7 mouse cellular contexts compared by ENCODE assay signal in genomic region chr15:102350942-102351291, GRCm38 (mm10). TPM values are rescaled to one million over a fixed set of nuclear protein-coding genes. Genes with fewer than 3 reads are reported as not detected.
DNase-seq lines count a peak whose midpoint lies in the region; ATAC-seq and TF ChIP-seq lines count a peak whose summit lies in the region.

No protein-coding gene starts in this region.

- H3K4me1 ChIP-seq in thymus, adult 2 months (replicated peaks; ENCODE audit: control insufficient read depth, insufficient read depth, low read length): peaks cover 17% of the 10 kb centered on the region
- H3K4me1 ChIP-seq in forebrain, embryonic 16.5 days (replicated peaks; ENCODE audit: control insufficient read depth, insufficient read depth, low read length): peaks cover 21% of the 10 kb centered on the region
- H3K4me1 ChIP-seq in liver, embryonic 16.5 days (ENCODE audit: control insufficient read depth, low read depth, low read length): peaks cover 19% of the 10 kb centered on the region

- H3K9ac ChIP-seq in forebrain, embryonic 16.5 days (replicated peaks; ENCODE audit: low read depth, low read length): peak overlapping the region; percentile 41
- peak overlapping the region; percentile 96 for H3K9ac ChIP-seq in liver, embryonic 16.5 days (ENCODE audit: low read depth, low read length)

- peak overlapping the region; percentile 84 for H3K4me2 ChIP-seq in forebrain, embryonic 16.5 days (ENCODE audit: low read length)
- peak overlapping the region; percentile 83 for H3K4me2 ChIP-seq in liver, embryonic 16.5 days (ENCODE audit: low read depth, low read length)

- no peak for DNase-seq in thymus, adult 2 months
- DNase-seq in thymus, postnatal 4 days: no peak
- DNase-seq in adrenal gland, adult 18-20 months (ENCODE audit: low spot score in 2 of 2): no peak
- DNase-seq in cerebellum, adult 9-10 months: no peak
- DNase-seq in lung, postnatal 4 days: no peak

- H3K4me3 ChIP-seq in thymus, adult 2 months (ENCODE audit: control insufficient read depth, insufficient read depth, low read length): peak overlapping the region; percentile 26
- H3K4me3 ChIP-seq in forebrain, embryonic 16.5 days (replicated peaks; ENCODE audit: low read length): peak overlapping the region; percentile 54
- peak overlapping the region; percentile 98 for H3K4me3 ChIP-seq in liver, embryonic 16.5 days (ENCODE audit: low read depth, low read length)

- peaks cover 9% of the 10 kb centered on the region for H3K27me3 ChIP-seq in thymus, adult 2 months (ENCODE audit: control insufficient read depth, insufficient read depth, low read length)
- H3K27me3 ChIP-seq in forebrain, embryonic 16.5 days (replicated peaks; ENCODE audit: control insufficient read depth, insufficient read depth, low read length): no peaks in the 10 kb centered on the region
- peaks cover 27% of the 10 kb centered on the region for H3K27me3 ChIP-seq in liver, embryonic 16.5 days (ENCODE audit: control insufficient read depth, insufficient read depth, low read depth, low read length)

- ATAC-seq in forebrain, embryonic 16.5 days: peak; percentile 32
- ATAC-seq in liver, embryonic 16.5 days (ENCODE audit: low read depth): peak; percentile 25; the same call in 1 of the 2 replicates

- no peak overlapping the region for H3K27ac ChIP-seq in thymus, adult 2 months (ENCODE audit: control insufficient read depth, insufficient read depth, low read length)
- no peak overlapping the region for H3K27ac ChIP-seq in forebrain, embryonic 16.5 days (ENCODE audit: low read length)
- H3K27ac ChIP-seq in liver, embryonic 16.5 days (ENCODE audit: low read length): peak overlapping the region; percentile 66

- WGBS in thymus, adult 2 months: 12% methylated on average over 11 of the region's 11 CpGs
- WGBS in forebrain, embryonic 16.5 days: 9% methylated on average over 11 of the region's 11 CpGs
- 8% methylated on average over 11 of the region's 11 CpGs for WGBS in liver, embryonic 16.5 days (ENCODE audit: insufficient replicate concordance)

- TF ChIP-seq POLR2A in thymus, adult 2 months (IDR thresholded peaks at IDR 0.05; ENCODE audit: control insufficient read depth, extremely low read depth, insufficient read depth, low read length, poor library complexity): no peak

- peaks cover 3% of the 10 kb centered on the region; the same call in 1 of the 2 replicates for H3K36me3 ChIP-seq in thymus, adult 2 months (ENCODE audit: control insufficient read depth, insufficient read depth, low read length)
- H3K36me3 ChIP-seq in forebrain, embryonic 16.5 days (ENCODE audit: control insufficient read depth, insufficient read depth): no peaks in the 10 kb centered on the region
- H3K36me3 ChIP-seq in liver, embryonic 16.5 days (ENCODE audit: control insufficient read depth, insufficient read depth): peaks cover 4% of the 10 kb centered on the region

- TF ChIP-seq CTCF in thymus, adult 2 months (IDR thresholded peaks at IDR 0.05; ENCODE audit: borderline replicate concordance, control insufficient read depth, extremely low read depth, insufficient read depth, low read length, poor library complexity): no peak

- H3K9me3 ChIP-seq in forebrain, embryonic 16.5 days (ENCODE audit: control insufficient read depth, low read length): no peaks in the 10 kb centered on the region
- no peaks in the 10 kb centered on the region for H3K9me3 ChIP-seq in liver, embryonic 16.5 days (replicated peaks; ENCODE audit: control insufficient read depth, low read length)

RNA-seq across cellular contexts. Expression of gene Aaas, which starts 0.3 kb away (rescaled TPM):
- polyA plus RNA-seq in thymus, adult 2 months (2012; rRNA removed): 106 and 107 TPM in 2 replicates
- polyA plus RNA-seq in forebrain, embryonic 16.5 days (2015; fragmentation: Nextera tagmentation; extraction: Ambion mirVana): 42.0 and 44.7 TPM in 2 replicates
- 39.3 and 42.4 TPM in 2 replicates for polyA plus RNA-seq in liver, embryonic 16.5 days (2015; fragmentation: Nextera tagmentation; extraction: Ambion mirVana)
- 10 to 100 TPM; 12.0 to 14.7 TPM for total RNA-seq in adrenal gland, adult 18-20 months (2021)

RNA-seq across cellular contexts. Expression of gene Sp7, which starts 16.1 kb away (rescaled TPM):
- 0.13 and 0.23 TPM in 2 replicates for polyA plus RNA-seq in thymus, adult 2 months (2012; rRNA removed)
- polyA plus RNA-seq in forebrain, embryonic 16.5 days (2015; fragmentation: Nextera tagmentation; extraction: Ambion mirVana): 0.38 and 1.1 TPM in 2 replicates
- polyA plus RNA-seq in liver, embryonic 16.5 days (2015; fragmentation: Nextera tagmentation; extraction: Ambion mirVana): 0.02 TPM in 1 of 2 replicates, not detected in the other
- total RNA-seq in adrenal gland, adult 18-20 months (2021): under 1 TPM in 1 of 2 experiments, not detected in 1; 0.10 TPM

RNA-seq across cellular contexts. Expression of gene Myg1, which starts 19.4 kb away (rescaled TPM):
- 104 and 105 TPM in 2 replicates for polyA plus RNA-seq in thymus, adult 2 months (2012; rRNA removed)
- 105 and 111 TPM in 2 replicates for polyA plus RNA-seq in forebrain, embryonic 16.5 days (2015; fragmentation: Nextera tagmentation; extraction: Ambion mirVana)
- 34.0 and 39.3 TPM in 2 replicates for polyA plus RNA-seq in liver, embryonic 16.5 days (2015; fragmentation: Nextera tagmentation; extraction: Ambion mirVana)
- 10 to 100 TPM; 48.9 to 54.7 TPM for total RNA-seq in adrenal gland, adult 18-20 months (2021)

RNA-seq across cellular contexts. Expression of gene Pfdn5, which starts 25.0 kb away (rescaled TPM):
- 76.0 and 93.2 TPM in 2 replicates for polyA plus RNA-seq in thymus, adult 2 months (2012; rRNA removed)
- polyA plus RNA-seq in forebrain, embryonic 16.5 days (2015; fragmentation: Nextera tagmentation; extraction: Ambion mirVana): 429 and 443 TPM in 2 replicates
- polyA plus RNA-seq in liver, embryonic 16.5 days (2015; fragmentation: Nextera tagmentation; extraction: Ambion mirVana): 107 and 108 TPM in 2 replicates
- 100 to 1,000 TPM; 443 to 458 TPM for total RNA-seq in adrenal gland, adult 18-20 months (2021)

RNA-seq across cellular contexts. Expression of gene Espl1, which starts 54.9 kb away (rescaled TPM):
- polyA plus RNA-seq in thymus, adult 2 months (2012; rRNA removed): 51.5 and 55.6 TPM in 2 replicates
- 10.9 and 11.7 TPM in 2 replicates for polyA plus RNA-seq in forebrain, embryonic 16.5 days (2015; fragmentation: Nextera tagmentation; extraction: Ambion mirVana)
- polyA plus RNA-seq in liver, embryonic 16.5 days (2015; fragmentation: Nextera tagmentation; extraction: Ambion mirVana): 21.2 and 24.8 TPM in 2 replicates
- total RNA-seq in adrenal gland, adult 18-20 months (2021): 1 to 10 TPM; 1.3 to 1.9 TPM

Comparison
In these comparisons a context has a peak if more than half of its experiments do, and no peak if none do; other contexts are left out.
1. H3K4me3 ChIP-seq: peak in every context shown above with its lines; median percentile 98 in liver, embryonic 16.5 days; 54 in forebrain, embryonic 16.5 days; 26 in thymus, adult 2 months.